Mouse (Mus musculus) G1E (cell line): Measurements from ENCODE around the gene Trpv5. TPM values are rescaled to one million over a fixed set of nuclear protein-coding genes. Genes with fewer than 3 reads are reported as not detected.

Experiments
- ATAC-seq: 2 replicates; pipeline ENCODE4 v1.8.0; 2016; ENCODE audit warnings: mild to moderate bottlenecking; ENCODE audit not compliant: insufficient number of reproducible peaks, poor library complexity, low FRiP score, severe bottlenecking; ENCODE audit errors: extremely low read depth
- DNase-seq: peaks from one replicate; pipeline ENCODE4 v3.0.0; 2012; ENCODE audit warnings: low spot score
- H3K27me3 ChIP-seq: 2 replicates; pipeline ENCODE4 v1.6.1; 2012; ENCODE audit warnings: mild to moderate bottlenecking, low read length, inconsistent platforms; ENCODE audit not compliant: insufficient read depth
- H3K36me3 ChIP-seq: replicated peaks from 2 replicates; pipeline ENCODE3; 2012; ENCODE audit warnings: mild to moderate bottlenecking, inconsistent platforms
- H3K4me1 ChIP-seq: 2 replicates; pipeline ENCODE4 v1.6.1; 2012; ENCODE audit warnings: low read depth, low read length, inconsistent platforms, mixed read lengths; ENCODE audit not compliant: insufficient read depth
- H3K4me3 ChIP-seq: 2 replicates; pipeline ENCODE4 v1.5.1; 2012; ENCODE audit warnings: low read depth, mild to moderate bottlenecking, inconsistent platforms, low read length, moderate library complexity, mixed read lengths
- H3K9me3 ChIP-seq: replicated peaks from 2 replicates; pipeline ENCODE4 v1.6.1; 2012; ENCODE audit warnings: inconsistent platforms
- CTCF ChIP-seq: IDR thresholded peaks from 2 replicates; pipeline ENCODE4 v1.5.1; 2012; ENCODE audit warnings: low read depth, low read length, inconsistent platforms, mixed read lengths
- GATA1 ChIP-seq: IDR thresholded peaks from 2 replicates; pipeline ENCODE4 v1.6.1; 2012; ENCODE audit warnings: borderline replicate concordance, low read length, inconsistent platforms, mixed read lengths
- GATA2 ChIP-seq: IDR thresholded peaks from 2 replicates; pipeline ENCODE4 v1.6.1; 2012; ENCODE audit warnings: low read depth, low read length, inconsistent platforms, borderline replicate concordance
- POLR2AphosphoS5 ChIP-seq: IDR thresholded peaks from 2 replicates; pipeline ENCODE4 v1.6.1; 2012; ENCODE audit warnings: low read depth, low read length, inconsistent platforms; ENCODE audit not compliant: insufficient replicate concordance
- TAL1 ChIP-seq: conservative IDR thresholded peaks from 2 replicates; pipeline ENCODE4 v1.6.1; 2012; ENCODE audit warnings: low read depth, low read length, inconsistent platforms, mixed read lengths
- polyA plus RNA-seq: library from polyadenylated mRNA; stranded (reverse); fragments of >175 nt; gene quantifications from 2 replicates; pipeline ENCODE4 v1.2.3, GENCODE M21; 2012
- total RNA-seq, 2 experiments: library from RNA; stranded (forward) in 1 of 2; stranded (reverse) in 1 of 2; fragments of 200-1000 nt in 1 of 2; fragments of >200 nt in 1 of 2; fragmentation: Nextera tagmentation in 1 of 2; gene quantifications; 2 replicates each; pipeline ENCODE4 v1.2.3; 2014 to 2017

The Trpv5 gene
- total and polyA plus RNA-seq, 3 experiments, result 0.16 TPM; not detected in 2

DNA sequence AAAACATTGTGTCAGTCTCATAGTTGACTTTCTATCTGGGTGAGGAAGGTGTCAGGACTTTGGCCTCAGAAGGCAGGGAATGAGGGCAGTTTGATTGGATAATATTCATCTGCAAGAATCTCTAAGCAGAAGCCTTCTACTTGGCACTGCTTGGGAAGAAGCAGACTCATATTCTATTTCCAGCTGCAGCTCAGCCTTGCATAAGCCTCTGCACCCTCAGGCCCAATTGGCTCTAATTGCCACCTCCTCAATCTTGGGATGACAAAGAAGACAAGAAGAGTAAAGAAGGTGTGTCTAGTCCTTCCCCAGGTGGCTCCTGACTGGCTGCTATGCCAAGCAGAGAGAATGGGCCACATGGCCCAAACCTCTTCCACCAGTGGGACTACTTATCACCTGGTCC, 33.9 kb downstream of the Trpv5 start:
- H3K27me3 ChIP-seq, result peaks cover 16% of the 10 kb centered on the region; the same call in 1 of the 2 replicates
- ATAC-seq (no peak), DNase-seq (no peak)
- H3K9me3 ChIP-seq, result no peaks in the 10 kb centered on the region
- TF ChIP-seq GATA1, result no peak
- TF ChIP-seq TAL1, result no peak
- no peak for TF ChIP-seq CTCF
- TF ChIP-seq POLR2AphosphoS5, result no peak
- TF ChIP-seq GATA2, result no peak
- H3K4me3 ChIP-seq, result no peak overlapping the region
- no peaks in the 10 kb centered on the region for H3K36me3 ChIP-seq
- no peaks in the 10 kb centered on the region for H3K4me1 ChIP-seq

DNA sequence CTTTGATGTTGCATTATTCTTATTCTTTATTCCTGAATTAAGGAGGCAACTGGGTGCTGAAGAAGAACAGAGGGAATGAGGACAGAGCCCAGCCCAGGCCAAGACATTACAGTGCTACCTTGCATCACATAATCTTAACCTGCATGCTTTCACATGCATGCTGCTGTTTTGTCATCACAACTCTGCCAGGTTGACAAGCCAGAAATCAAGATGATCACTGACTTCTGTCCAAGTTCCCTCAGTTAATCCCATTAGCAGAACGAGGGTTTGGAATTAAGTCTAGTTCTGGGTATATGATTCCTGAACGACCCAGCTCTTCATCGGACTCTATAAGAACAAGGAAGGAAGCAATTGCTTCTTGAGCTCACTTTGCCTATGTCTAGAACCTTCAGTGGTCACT, 34.3 kb downstream of the Trpv5 start:
- Histone ChIP-seq H3K4me3 (no peak overlapping the region), H3K27me3 (peaks cover 16% of the 10 kb centered on the region; the same call in 1 of the 2 replicates), H3K9me3 (no peaks in the 10 kb centered on the region), H3K36me3 (no peaks in the 10 kb centered on the region), H3K4me1 (no peaks in the 10 kb centered on the region)
- ATAC-seq, result no peak
- no peak for DNase-seq
- TF ChIP-seq GATA2 (no peak), POLR2AphosphoS5 (no peak), CTCF (no peak), TAL1 (no peak), GATA1 (no peak)

DNA sequence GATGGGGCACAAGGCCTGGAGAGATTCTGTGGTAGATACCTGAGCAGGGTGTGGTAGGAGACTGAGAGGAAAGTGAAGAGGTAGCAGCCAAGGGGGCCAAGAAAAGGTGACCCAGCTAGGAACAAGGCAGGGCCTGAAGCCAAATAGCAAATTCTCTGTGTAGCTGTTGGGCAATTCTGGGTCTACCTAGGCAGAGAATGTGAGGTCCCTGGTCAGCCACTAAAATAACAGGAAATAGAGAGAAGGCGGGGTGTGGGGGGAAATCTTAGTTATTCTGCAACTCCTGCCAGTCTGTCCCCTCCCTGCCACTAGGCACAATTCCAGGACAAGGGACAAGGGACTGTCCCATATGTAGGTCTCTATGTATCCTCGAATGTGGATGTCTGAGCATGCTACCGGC, 37.3 kb downstream of the Trpv5 start:
- Histone ChIP-seq H3K27me3 (peaks cover 18% of the 10 kb centered on the region), H3K4me3 (no peak overlapping the region), H3K9me3 (no peaks in the 10 kb centered on the region), H3K4me1 (no peaks in the 10 kb centered on the region), H3K36me3 (no peaks in the 10 kb centered on the region)
- DNase-seq (no peak), ATAC-seq (no peak)
- TF ChIP-seq GATA1 (no peak), TAL1 (no peak), CTCF (no peak), POLR2AphosphoS5 (no peak)

DNA sequence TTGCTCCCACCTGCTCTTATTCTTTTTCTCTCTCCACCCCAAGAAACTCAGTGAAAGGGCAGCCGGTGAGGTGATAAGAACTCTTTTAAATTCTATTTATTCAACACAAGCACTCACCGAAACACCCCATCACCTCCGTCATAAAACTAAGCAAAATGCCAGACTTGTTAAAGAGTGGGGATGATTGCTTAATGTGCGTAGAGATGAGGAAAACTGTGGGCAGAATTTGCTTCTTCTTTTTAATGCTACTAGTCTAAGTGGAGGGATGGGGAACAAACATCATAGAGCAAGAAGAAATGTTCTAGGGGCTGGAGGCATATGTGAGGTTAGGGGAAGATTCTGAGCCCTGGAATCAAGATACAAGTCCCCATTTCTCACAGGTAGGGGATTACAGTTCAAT, 37.8 kb downstream of the Trpv5 start:
- Histone ChIP-seq H3K36me3 (no peaks in the 10 kb centered on the region), H3K9me3 (no peaks in the 10 kb centered on the region), H3K27me3 (peaks cover 22% of the 10 kb centered on the region), H3K4me1 (no peaks in the 10 kb centered on the region), H3K4me3 (no peak overlapping the region)
- no peak for DNase-seq
- TF ChIP-seq POLR2AphosphoS5 (no peak), CTCF (no peak)
- ATAC-seq, result no peak

- no peak overlapping the region for H3K4me3 ChIP-seq
- peaks cover 19% of the 10 kb centered on the region for H3K27me3 ChIP-seq
- no peak for TF ChIP-seq GATA1
- TF ChIP-seq TAL1, result no peak
- no peak for TF ChIP-seq CTCF
- TF ChIP-seq GATA2, result no peak
- no peak for TF ChIP-seq POLR2AphosphoS5
- DNase-seq, result no peak
- H3K36me3 ChIP-seq, result no peaks in the 10 kb centered on the region
- H3K9me3 ChIP-seq, result no peaks in the 10 kb centered on the region
- ATAC-seq, result no peak
- H3K4me1 ChIP-seq, result no peaks in the 10 kb centered on the region
Measured at GRCm38 (mm10) chr6:41641173-41641866, 39.2 kb downstream of the Trpv5 start.

DNA sequence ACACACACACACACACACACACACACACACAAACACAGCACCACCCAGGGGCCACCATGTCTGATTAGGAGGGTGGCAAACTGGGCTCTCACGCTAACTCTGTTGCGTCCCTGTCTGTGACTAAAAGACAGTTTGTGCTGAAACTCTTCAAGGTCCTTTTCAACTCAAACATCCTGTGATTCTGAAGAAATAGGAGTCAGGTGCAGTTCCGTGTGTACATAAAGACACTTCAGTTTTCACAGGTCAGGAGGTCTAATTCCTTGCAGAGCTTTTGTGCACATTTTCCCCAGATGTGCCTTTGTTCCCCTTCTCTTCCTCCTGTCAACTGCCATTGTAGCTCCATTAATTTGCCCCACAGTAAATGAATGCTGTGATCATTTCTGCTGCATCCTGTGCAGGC, 40.1 kb downstream of the Trpv5 start:
- DNase-seq, result no peak
- Histone ChIP-seq H3K36me3 (no peaks in the 10 kb centered on the region), H3K27me3 (peaks cover 24% of the 10 kb centered on the region), H3K4me3 (no peak overlapping the region), H3K4me1 (no peaks in the 10 kb centered on the region), H3K9me3 (no peaks in the 10 kb centered on the region)
- no peak for TF ChIP-seq CTCF
- TF ChIP-seq TAL1, result no peak
- TF ChIP-seq GATA2, result no peak
- TF ChIP-seq GATA1, result no peak
- TF ChIP-seq POLR2AphosphoS5, result no peak
- ATAC-seq, result no peak

GRCm38 (mm10) chr6:41637927-41638506, 42.6 kb downstream of the Trpv5 start:
- no peak overlapping the region for H3K4me3 ChIP-seq

More at GRCm38 (mm10) chr6:41637927-41638506, 42.6 kb downstream of the Trpv5 start:
- no peak for TF ChIP-seq TAL1
- TF ChIP-seq GATA1, result no peak
- TF ChIP-seq CTCF, result no peak
- no peak for TF ChIP-seq GATA2
- no peak for TF ChIP-seq POLR2AphosphoS5
- no peak for DNase-seq
- no peaks in the 10 kb centered on the region for H3K36me3 ChIP-seq
- no peak for ATAC-seq
- peaks cover 17% of the 10 kb centered on the region for H3K27me3 ChIP-seq
- H3K9me3 ChIP-seq, result no peaks in the 10 kb centered on the region
- no peaks in the 10 kb centered on the region for H3K4me1 ChIP-seq
